Comparison of ENCODE assay signal across 8 mouse cellular contexts in the genomic region with DNA sequence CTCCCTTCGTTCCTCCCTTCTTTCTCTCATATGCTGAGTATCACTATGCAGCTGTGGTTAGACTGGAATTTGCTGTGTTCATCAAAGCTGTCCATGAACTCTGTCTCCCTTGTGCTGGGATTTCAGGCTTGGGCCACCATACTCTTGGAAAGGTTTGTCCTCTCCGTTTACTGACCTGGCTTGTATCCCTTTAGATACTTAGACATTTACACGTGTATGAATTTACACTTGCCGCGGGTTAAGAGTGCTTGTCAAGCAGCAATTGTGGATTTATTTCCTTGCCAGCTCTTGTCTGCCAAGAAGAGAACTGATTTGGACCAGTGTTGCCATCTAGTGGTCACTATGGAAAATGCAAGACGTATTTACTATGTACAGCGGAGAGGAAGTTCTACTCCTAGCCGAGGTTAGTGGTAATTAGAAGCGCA.
DNase-seq lines count a peak whose midpoint lies in the region; ATAC-seq and TF ChIP-seq lines count a peak whose summit lies in the region.

No protein-coding gene starts in this region.

- no peaks in the 10 kb centered on the region for H3K36me3 ChIP-seq in heart, embryonic 15.5 days
- H3K36me3 ChIP-seq in liver, adult 2 months (ENCODE audit: control insufficient read depth, insufficient read depth, low read length): no peaks in the 10 kb centered on the region
- H3K36me3 ChIP-seq in splenic B cell, adult 2 months (ENCODE audit: control insufficient read depth, insufficient read depth, low read length, poor library complexity, severe bottlenecking): no peaks in the 10 kb centered on the region

- no peak overlapping the region for H3K27ac ChIP-seq in heart, embryonic 15.5 days
- no peak overlapping the region for H3K27ac ChIP-seq in liver, adult 2 months (replicated peaks; ENCODE audit: insufficient read depth, low read depth, low read length)

- DNase-seq in CD4-positive helper T cell, adult 2 months (ENCODE audit: low read depth, low spot score): peak; percentile 80
- DNase-seq in brain, embryonic 14.5 days (ENCODE audit: low read depth): peak; percentile 95
- DNase-seq in fat pad, adult 2 months (ENCODE audit: extremely low read depth, low read depth, low spot score): peak; percentile 55
- peak; percentile 79 for DNase-seq in kidney, postnatal 10 days
- peak; percentile 85 for DNase-seq in liver, adult 2 months (ENCODE audit: extremely low read depth, low read depth, low spot score)
- DNase-seq in splenic B cell, adult 2 months (ENCODE audit: low read depth, low spot score): peak; percentile 94

- 0 out of 2 replicates have a peak, but pooled peaks have one; percentile 39 for ATAC-seq in heart, embryonic 15.5 days (replicated peaks; ENCODE audit: insufficient number of reproducible peaks, insufficient read depth, low FRiP score, low read depth)
- ATAC-seq in monocyte, adult 5-6 weeks (replicated peaks; ENCODE audit: insufficient number of reproducible peaks, low FRiP score, low TSS enrichment, poor library complexity, severe bottlenecking): peak; percentile 83

- peak; percentile 70; the same call in 1 of the 2 replicates for TF ChIP-seq CTCF in brain, embryonic 14.5 days (IDR thresholded peaks at IDR 0.05; ENCODE audit: borderline replicate concordance, extremely low read depth, insufficient read depth, insufficient read length)
- no peak for TF ChIP-seq CTCF in liver, adult 2 months (IDR thresholded peaks at IDR 0.05; ENCODE audit: low read depth, low read length)

- H3K4me3 ChIP-seq in heart, embryonic 15.5 days: no peak overlapping the region
- H3K4me3 ChIP-seq in liver, adult 2 months (ENCODE audit: insufficient read depth, low read depth, low read length): no peak overlapping the region

- no peaks in the 10 kb centered on the region for H3K9me3 ChIP-seq in heart, embryonic 15.5 days (replicated peaks)

- WGBS in heart, embryonic 15.5 days: 6% methylated on average over 9 of the region's 9 CpGs
- 5% methylated on average over 9 of the region's 9 CpGs for WGBS in liver, adult 2 months

- no peaks in the 10 kb centered on the region for H3K27me3 ChIP-seq in heart, embryonic 15.5 days
- no peaks in the 10 kb centered on the region for H3K27me3 ChIP-seq in liver, adult 2 months (ENCODE audit: control insufficient read depth, insufficient read depth, low read length)
- no peaks in the 10 kb centered on the region for H3K27me3 ChIP-seq in splenic B cell, adult 2 months (ENCODE audit: control insufficient read depth, insufficient read depth, low read length, poor library complexity, severe bottlenecking)

- TF ChIP-seq POLR2A in brain, embryonic 14.5 days (IDR thresholded peaks at IDR 0.05; ENCODE audit: borderline replicate concordance, extremely low read depth, insufficient read depth, insufficient read length, poor library complexity, severe bottlenecking): no peak
- TF ChIP-seq POLR2A in liver, adult 2 months (IDR thresholded peaks at IDR 0.05; ENCODE audit: extremely low read depth, insufficient read depth, low read length): no peak

- H3K4me1 ChIP-seq in heart, embryonic 15.5 days (replicated peaks): no peaks in the 10 kb centered on the region
- H3K4me1 ChIP-seq in liver, adult 2 months (ENCODE audit: control insufficient read depth, insufficient read depth, low read length): peaks cover 5% of the 10 kb centered on the region; the same call in 1 of the 2 replicates

- H3K79me2 ChIP-seq in liver, adult 2 months (ENCODE audit: control insufficient read depth, insufficient read depth, low read length): no peaks in the 10 kb centered on the region

- peak overlapping the region; percentile 52 for H3K4me2 ChIP-seq in heart, embryonic 15.5 days

- H3K9ac ChIP-seq in heart, embryonic 15.5 days: no peak overlapping the region
- no peak overlapping the region for H3K9ac ChIP-seq in liver, adult 2 months (ENCODE audit: low read depth, low read length)
